Comparison of ENCODE assay signal across 8 mouse cellular contexts in the genomic region with DNA sequence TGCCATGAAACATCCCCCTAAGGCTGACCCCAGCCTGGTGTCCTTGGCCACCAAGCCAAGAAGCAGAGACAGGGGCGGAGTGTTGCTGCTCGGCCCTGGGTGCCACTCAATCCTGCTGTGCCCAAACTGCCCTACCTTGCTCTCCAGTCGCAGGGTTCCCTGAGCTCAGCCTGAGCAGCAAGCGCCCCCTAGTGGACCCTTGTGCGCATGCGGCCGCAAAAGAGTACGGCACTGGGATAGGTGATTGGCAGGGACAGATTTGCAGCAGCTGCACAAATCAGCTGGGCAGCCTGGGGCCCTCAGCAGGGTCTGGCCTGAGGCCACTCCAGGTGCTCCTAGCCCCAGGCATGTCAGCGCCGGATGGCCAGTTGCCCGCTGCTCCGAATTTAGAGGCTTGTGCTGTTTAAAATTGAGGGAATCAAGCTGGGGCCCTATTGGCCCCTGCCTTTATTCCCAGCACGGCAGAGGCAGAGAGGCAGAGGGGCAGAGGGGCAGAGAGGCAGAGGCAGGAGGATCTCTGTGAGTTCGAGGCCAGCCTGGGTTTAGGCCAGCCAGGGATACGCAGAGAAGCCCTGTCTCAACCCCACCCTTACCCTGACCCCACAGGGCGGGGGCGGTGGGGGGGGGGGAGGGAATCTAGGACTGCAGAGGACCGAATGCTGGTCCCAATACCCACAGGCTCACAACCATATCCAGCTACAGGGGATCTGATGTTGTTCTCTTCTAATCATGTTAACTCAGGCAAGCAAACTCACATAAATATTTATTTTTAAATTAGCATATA. TPM values are rescaled to one million over a fixed set of nuclear protein-coding genes. Genes with fewer than 3 reads are reported as not detected.
DNase-seq lines count a peak whose midpoint lies in the region; ATAC-seq and TF ChIP-seq lines count a peak whose summit lies in the region.

No protein-coding gene starts in this region.

- no peak overlapping the region for H3K27ac ChIP-seq in heart, embryonic 11.5 days (ENCODE audit: low read depth, low read length)
- no peak overlapping the region for H3K27ac ChIP-seq in kidney, embryonic 15.5 days
- no peak overlapping the region for H3K27ac ChIP-seq in liver, postnatal 0 days (ENCODE audit: low read depth)
- H3K27ac ChIP-seq in neural tube, embryonic 12.5 days = no peak overlapping the region

- H3K9ac ChIP-seq in heart, embryonic 11.5 days (ENCODE audit: low read depth, low read length) = no peak overlapping the region
- no peak overlapping the region for H3K9ac ChIP-seq in kidney, embryonic 15.5 days
- no peak overlapping the region for H3K9ac ChIP-seq in liver, postnatal 0 days (replicated peaks)
- no peak overlapping the region for H3K9ac ChIP-seq in neural tube, embryonic 12.5 days

- peaks cover 52% of the 10 kb centered on the region for H3K27me3 ChIP-seq in heart, embryonic 11.5 days (ENCODE audit: control insufficient read depth, insufficient read depth, low read length)
- H3K27me3 ChIP-seq in kidney, embryonic 15.5 days = peaks cover 78% of the 10 kb centered on the region
- peaks cover 19% of the 10 kb centered on the region for H3K27me3 ChIP-seq in liver, postnatal 0 days (ENCODE audit: insufficient read depth, low read length)
- H3K27me3 ChIP-seq in neural tube, embryonic 12.5 days (replicated peaks) = peaks cover 47% of the 10 kb centered on the region

- peaks cover 9% of the 10 kb centered on the region; the same call in 1 of the 2 replicates for H3K4me1 ChIP-seq in heart, embryonic 11.5 days (ENCODE audit: control insufficient read depth, insufficient read depth, low read length)
- H3K4me1 ChIP-seq in kidney, embryonic 15.5 days = peaks cover 18% of the 10 kb centered on the region
- peaks cover 4% of the 10 kb centered on the region for H3K4me1 ChIP-seq in liver, postnatal 0 days (ENCODE audit: insufficient read depth)
- no peaks in the 10 kb centered on the region for H3K4me1 ChIP-seq in neural tube, embryonic 12.5 days

- DNase-seq in adipocyte (ENCODE audit: low spot score) = peak; percentile 97
- peak; percentile 89 for DNase-seq in embryo, embryonic 10 days (ENCODE audit: low spot score)
- peak; percentile 88 for DNase-seq in liver, postnatal 0 days
- DNase-seq in thymus, postnatal 25 days = peak; percentile 64

- no peaks in the 10 kb centered on the region for H3K9me3 ChIP-seq in heart, embryonic 11.5 days (replicated peaks; ENCODE audit: control insufficient read depth, low read length)
- no peaks in the 10 kb centered on the region for H3K9me3 ChIP-seq in kidney, embryonic 15.5 days (replicated peaks)
- H3K9me3 ChIP-seq in liver, postnatal 0 days (ENCODE audit: low read length) = no peaks in the 10 kb centered on the region
- H3K9me3 ChIP-seq in neural tube, embryonic 12.5 days = no peaks in the 10 kb centered on the region

- peak; percentile 32 for ATAC-seq in CD4-positive, CD25-positive, alpha-beta regulatory T cell, adult 4 months
- ATAC-seq in heart, embryonic 11.5 days (replicated peaks; ENCODE audit: insufficient number of reproducible peaks, low FRiP score, low TSS enrichment) = peak; percentile 61; the same call in 1 of the 2 replicates
- peak; percentile 89 for ATAC-seq in kidney, embryonic 15.5 days (replicated peaks; ENCODE audit: low FRiP score)
- peak; percentile 85 for ATAC-seq in liver, postnatal 0 days
- ATAC-seq in neural tube, embryonic 12.5 days (ENCODE audit: low FRiP score, low read depth) = peak; percentile 85

- 15% methylated on average over 18 of the region's 18 CpGs for WGBS in heart, embryonic 11.5 days (ENCODE audit: insufficient replicate concordance)
- 23% methylated on average over 18 of the region's 18 CpGs for WGBS in kidney, embryonic 15.5 days
- 18% methylated on average over 18 of the region's 18 CpGs for WGBS in liver, postnatal 0 days (ENCODE audit: insufficient replicate concordance)
- 21% methylated on average over 18 of the region's 18 CpGs for WGBS in neural tube, embryonic 12.5 days

- no peak for TF ChIP-seq EP300 in liver, postnatal 0 days (IDR thresholded peaks at IDR 0.05; ENCODE audit: low read depth)

- H3K36me3 ChIP-seq in heart, embryonic 11.5 days (ENCODE audit: control insufficient read depth, insufficient read depth, low read length) = no peaks in the 10 kb centered on the region
- no peaks in the 10 kb centered on the region for H3K36me3 ChIP-seq in kidney, embryonic 15.5 days
- H3K36me3 ChIP-seq in liver, postnatal 0 days (replicated peaks; ENCODE audit: insufficient read depth, low read length) = no peaks in the 10 kb centered on the region
- H3K36me3 ChIP-seq in neural tube, embryonic 12.5 days = no peaks in the 10 kb centered on the region

- TF ChIP-seq CTCF in liver, postnatal 0 days (IDR thresholded peaks at IDR 0.05; ENCODE audit: low read depth) = peak; percentile 96

- H3K4me2 ChIP-seq in heart, embryonic 11.5 days = peak overlapping the region; percentile 22
- peak overlapping the region; percentile 17; the same call in 1 of the 2 replicates for H3K4me2 ChIP-seq in kidney, embryonic 15.5 days
- H3K4me2 ChIP-seq in liver, postnatal 0 days (ENCODE audit: low read depth, low read length) = no peak overlapping the region
- no peak overlapping the region for H3K4me2 ChIP-seq in neural tube, embryonic 12.5 days (replicated peaks)

- H3K4me3 ChIP-seq in heart, embryonic 11.5 days (ENCODE audit: low read depth, low read length) = no peak overlapping the region
- no peak overlapping the region for H3K4me3 ChIP-seq in kidney, embryonic 15.5 days (replicated peaks)
- H3K4me3 ChIP-seq in liver, postnatal 0 days (ENCODE audit: low read depth, low read length) = no peak overlapping the region
- H3K4me3 ChIP-seq in neural tube, embryonic 12.5 days = no peak overlapping the region

RNA-seq across cellular contexts. Expression of gene Cdx2, which starts 13.8 kb away (rescaled TPM):
- polyA plus RNA-seq in CD4-positive, CD25-positive, alpha-beta regulatory T cell, adult 4 months (2017; shearing (Covaris generic)) = not detected
- polyA plus RNA-seq in heart, embryonic 11.5 days (2014; fragmentation: Nextera tagmentation; extraction: Ambion mirVana) = not detected in 2 replicates
- polyA plus RNA-seq in kidney, embryonic 15.5 days (2015; fragmentation: Nextera tagmentation; extraction: Ambion mirVana) = 0.26 TPM in 1 of 2 replicates, not detected in the other
- not detected in 2 replicates for polyA plus RNA-seq in liver, postnatal 0 days (2015; fragmentation: Nextera tagmentation; extraction: Ambion mirVana)
- polyA plus RNA-seq in neural tube, embryonic 12.5 days (2016; fragmentation: Nextera tagmentation; extraction: Ambion mirVana) = not detected in 2 replicates

RNA-seq across cellular contexts. Expression of gene Pdx1, which starts 23.6 kb away (rescaled TPM):
- polyA plus RNA-seq in CD4-positive, CD25-positive, alpha-beta regulatory T cell, adult 4 months (2017; shearing (Covaris generic)) = not detected
- polyA plus RNA-seq in heart, embryonic 11.5 days (2014; fragmentation: Nextera tagmentation; extraction: Ambion mirVana) = not detected in 2 replicates
- polyA plus RNA-seq in kidney, embryonic 15.5 days (2015; fragmentation: Nextera tagmentation; extraction: Ambion mirVana) = not detected in 2 replicates
- polyA plus RNA-seq in liver, postnatal 0 days (2015; fragmentation: Nextera tagmentation; extraction: Ambion mirVana) = not detected in 2 replicates
- not detected in 2 replicates for polyA plus RNA-seq in neural tube, embryonic 12.5 days (2016; fragmentation: Nextera tagmentation; extraction: Ambion mirVana)

RNA-seq across cellular contexts. Expression of gene Urad, which starts 28.9 kb away (rescaled TPM):
- polyA plus RNA-seq in CD4-positive, CD25-positive, alpha-beta regulatory T cell, adult 4 months (2017; shearing (Covaris generic)) = not detected
- polyA plus RNA-seq in heart, embryonic 11.5 days (2014; fragmentation: Nextera tagmentation; extraction: Ambion mirVana) = not detected in 2 replicates
- polyA plus RNA-seq in kidney, embryonic 15.5 days (2015; fragmentation: Nextera tagmentation; extraction: Ambion mirVana) = not detected in 2 replicates
- 35.9 and 38.6 TPM in 2 replicates for polyA plus RNA-seq in liver, postnatal 0 days (2015; fragmentation: Nextera tagmentation; extraction: Ambion mirVana)
- polyA plus RNA-seq in neural tube, embryonic 12.5 days (2016; fragmentation: Nextera tagmentation; extraction: Ambion mirVana) = not detected in 2 replicates

Comparison
In these comparisons a context has a peak if more than half of its experiments do, and no peak if none do; other contexts are left out.
1. ATAC-seq: peak in every context shown above with its lines; median percentile 89 in kidney, embryonic 15.5 days; 85 in liver, postnatal 0 days; 85 in neural tube, embryonic 12.5 days; 61 in heart, embryonic 11.5 days; 32 in CD4-positive, CD25-positive, alpha-beta regulatory T cell, adult 4 months.
2. H3K4me2 ChIP-seq: peak in heart, embryonic 11.5 days (single experiment) and kidney, embryonic 15.5 days (single experiment); none in liver, postnatal 0 days (single experiment) and neural tube, embryonic 12.5 days (single experiment).
3. RNA of gene Urad, which starts 28.9 kb away (polyA plus RNA-seq): 35.9 to 38.6 TPM in liver, postnatal 0 days; not detected in CD4-positive, CD25-positive, alpha-beta regulatory T cell, adult 4 months, not detected in heart, embryonic 11.5 days, not detected in kidney, embryonic 15.5 days and not detected in neural tube, embryonic 12.5 days; every median in the first group is over 10 times any median in the second.
4. Peak in every context shown above with its lines, with median percentiles within 50 percentile points of each other: DNase-seq.